Mouse (Mus musculus): ENCODE measurements around the gene Plxnd1. TPM values are rescaled to one million over a fixed set of nuclear protein-coding genes. Genes with fewer than 3 reads are reported as not detected.

The Plxnd1 gene
- polyA plus RNA-seq, 1 experiment from 2014 or later: 33.1 TPM

- Histone ChIP-seq H3K9ac (no peak overlapping the region), H3K4me3 (no peak overlapping the region), H3K4me1 (peaks cover 16% of the 10 kb centered on the region), H3K27ac (no peak overlapping the region), H3K4me2 (replicated peaks) (no peak overlapping the region), H3K9me3 (no peaks in the 10 kb centered on the region), H3K27me3 (no peaks in the 10 kb centered on the region), H3K36me3 (no peaks in the 10 kb centered on the region)
- 90% methylated on average over 19 of the region's 19 CpGs for WGBS
- no peak for ATAC-seq (ENCODE audit: insufficient number of reproducible peaks, insufficient read depth, low FRiP score, low TSS enrichment)
Measured at GRCm38 (mm10) chr6:115966227-115966966, 28.4 kb downstream of the Plxnd1 start.

GRCm38 (mm10) chr6:115963656-115964055 lies 31.1 kb downstream of the Plxnd1 start:
- Histone ChIP-seq H3K36me3 (no peaks in the 10 kb centered on the region), H3K9ac (no peak overlapping the region), H3K9me3 (no peaks in the 10 kb centered on the region), H3K27me3 (no peaks in the 10 kb centered on the region), H3K4me1 (peaks cover 14% of the 10 kb centered on the region), H3K4me2 (replicated peaks) (no peak overlapping the region), H3K4me3 (no peak overlapping the region), H3K27ac (no peak overlapping the region)
- no peak for ATAC-seq (ENCODE audit: insufficient number of reproducible peaks, insufficient read depth, low FRiP score, low TSS enrichment)
- whole genome bisulfite sequencing: 73% methylated on average over 9 of the region's 9 CpGs

GRCm38 (mm10) chr6:115962439-115963085 lies 32.2 kb downstream of the Plxnd1 start:
- peaks cover 20% of the 10 kb centered on the region for H3K4me1 ChIP-seq
- H3K36me3 ChIP-seq: no peaks in the 10 kb centered on the region
- no peaks in the 10 kb centered on the region for H3K27me3 ChIP-seq
- no peak overlapping the region for H3K27ac ChIP-seq
- H3K4me3 ChIP-seq: no peak overlapping the region
- no peak overlapping the region for H3K4me2 ChIP-seq (replicated peaks)
- WGBS: 38% methylated on average over 23 of the region's 23 CpGs
- H3K9me3 ChIP-seq: no peaks in the 10 kb centered on the region
- no peak for ATAC-seq (ENCODE audit: insufficient number of reproducible peaks, insufficient read depth, low FRiP score, low TSS enrichment)
- no peak overlapping the region for H3K9ac ChIP-seq

- H3K9me3 ChIP-seq: no peaks in the 10 kb centered on the region
- H3K27ac ChIP-seq: no peak overlapping the region
- 93% methylated on average over 3 of the region's 3 CpGs for WGBS
- peaks cover 28% of the 10 kb centered on the region for H3K4me1 ChIP-seq
- H3K27me3 ChIP-seq: no peaks in the 10 kb centered on the region
- H3K4me3 ChIP-seq: no peak overlapping the region
- H3K4me2 ChIP-seq (replicated peaks): no peak overlapping the region
- no peak overlapping the region for H3K9ac ChIP-seq
- ATAC-seq (ENCODE audit: insufficient number of reproducible peaks, insufficient read depth, low FRiP score, low TSS enrichment): no peak
- H3K36me3 ChIP-seq: no peaks in the 10 kb centered on the region
Measured at GRCm38 (mm10) chr6:115961743-115962142, 33.1 kb downstream of the Plxnd1 start.

- H3K36me3 ChIP-seq: no peaks in the 10 kb centered on the region
- no peak overlapping the region for H3K9ac ChIP-seq
- H3K27ac ChIP-seq: no peak overlapping the region
- H3K27me3 ChIP-seq: no peaks in the 10 kb centered on the region
- peaks cover 32% of the 10 kb centered on the region for H3K4me1 ChIP-seq
- H3K4me2 ChIP-seq (replicated peaks): no peak overlapping the region
- H3K9me3 ChIP-seq: no peaks in the 10 kb centered on the region
- WGBS: 93% methylated on average over 19 of the region's 19 CpGs
- ATAC-seq (ENCODE audit: insufficient number of reproducible peaks, insufficient read depth, low FRiP score, low TSS enrichment): no peak
- H3K4me3 ChIP-seq: no peak overlapping the region
Measured at GRCm38 (mm10) chr6:115960322-115960721, 34.5 kb downstream of the Plxnd1 start.

GRCm38 (mm10) chr6:115959151-115959691 lies 35.6 kb downstream of the Plxnd1 start:
- H3K27ac ChIP-seq: 0 out of 2 replicates have a peak overlapping the region, but pooled peaks have one; percentile 32

GRCm38 (mm10) chr6:115958445-115958844 lies 36.4 kb downstream of the Plxnd1 start:
- ATAC-seq (ENCODE audit: insufficient number of reproducible peaks, insufficient read depth, low FRiP score, low TSS enrichment): no peak
- Histone ChIP-seq H3K4me3 (no peak overlapping the region), H3K9me3 (no peaks in the 10 kb centered on the region), H3K4me1 (peaks cover 32% of the 10 kb centered on the region), H3K36me3 (no peaks in the 10 kb centered on the region), H3K4me2 (replicated peaks) (no peak overlapping the region), H3K27me3 (no peaks in the 10 kb centered on the region), H3K9ac (no peak overlapping the region), H3K27ac (peak overlapping the region; percentile 66; the same call in 1 of the 2 replicates)
- 83% methylated on average over 9 of the region's 9 CpGs for WGBS

More at GRCm38 (mm10) chr6:115959151-115959691, 35.6 kb downstream of the Plxnd1 start:
- Histone ChIP-seq H3K9ac (no peak overlapping the region), H3K36me3 (no peaks in the 10 kb centered on the region), H3K4me2 (replicated peaks) (no peak overlapping the region), H3K27me3 (no peaks in the 10 kb centered on the region), H3K9me3 (no peaks in the 10 kb centered on the region), H3K4me1 (peaks cover 32% of the 10 kb centered on the region), H3K4me3 (no peak overlapping the region)
- no peak for ATAC-seq (ENCODE audit: insufficient number of reproducible peaks, insufficient read depth, low FRiP score, low TSS enrichment)
- WGBS: 57% methylated on average over 7 of the region's 7 CpGs

- Histone ChIP-seq H3K4me3 (no peak overlapping the region), H3K9ac (peak overlapping the region; percentile 30; the same call in 1 of the 2 replicates), H3K4me1 (peaks cover 32% of the 10 kb centered on the region), H3K4me2 (replicated peaks) (0 out of 2 replicates have a peak overlapping the region, but pooled peaks have one; percentile 3), H3K9me3 (no peaks in the 10 kb centered on the region), H3K27ac (peak overlapping the region; percentile 66), H3K27me3 (no peaks in the 10 kb centered on the region), H3K36me3 (no peaks in the 10 kb centered on the region)
- WGBS: 22% methylated on average over 6 of the region's 6 CpGs
- peak; percentile 44; the same call in 1 of the 2 replicates for ATAC-seq (ENCODE audit: insufficient number of reproducible peaks, insufficient read depth, low FRiP score, low TSS enrichment)
Measured at GRCm38 (mm10) chr6:115957681-115958080, 37.1 kb downstream of the Plxnd1 start.

GRCm38 (mm10) chr6:115956922-115957601 lies 37.7 kb downstream of the Plxnd1 start:
- Histone ChIP-seq H3K4me1 (peaks cover 32% of the 10 kb centered on the region), H3K27ac (peak overlapping the region; percentile 66), H3K9ac (peak overlapping the region; percentile 30; the same call in 1 of the 2 replicates), H3K36me3 (no peaks in the 10 kb centered on the region), H3K9me3 (no peaks in the 10 kb centered on the region), H3K4me3 (no peak overlapping the region), H3K4me2 (replicated peaks) (0 out of 2 replicates have a peak overlapping the region, but pooled peaks have one; percentile 3), H3K27me3 (no peaks in the 10 kb centered on the region)
- WGBS: 30% methylated on average over 16 of the region's 16 CpGs
- ATAC-seq (ENCODE audit: insufficient number of reproducible peaks, insufficient read depth, low FRiP score, low TSS enrichment): no peak

GRCm38 (mm10) chr6:115956418-115956921 lies 38.3 kb downstream of the Plxnd1 start:
- Histone ChIP-seq H3K27me3 (no peaks in the 10 kb centered on the region), H3K4me1 (peaks cover 32% of the 10 kb centered on the region), H3K4me2 (replicated peaks) (no peak overlapping the region), H3K27ac (0 out of 2 replicates have a peak overlapping the region, but pooled peaks have one; percentile 66), H3K4me3 (no peak overlapping the region), H3K36me3 (no peaks in the 10 kb centered on the region), H3K9ac (no peak overlapping the region), H3K9me3 (0 out of 2 replicates have a peak, but pooled peaks cover 2% of the 10 kb centered on the region)
- no peak for ATAC-seq (ENCODE audit: insufficient number of reproducible peaks, insufficient read depth, low FRiP score, low TSS enrichment)
- WGBS: 84% methylated on average over 13 of the region's 13 CpGs

- no peak overlapping the region for H3K4me3 ChIP-seq
Measured at GRCm38 (mm10) chr6:115955664-115956063, 39.1 kb downstream of the Plxnd1 start.

More at GRCm38 (mm10) chr6:115955664-115956063, 39.1 kb downstream of the Plxnd1 start:
- Histone ChIP-seq H3K9me3 (0 out of 2 replicates have a peak, but pooled peaks cover 2% of the 10 kb centered on the region), H3K4me1 (peaks cover 32% of the 10 kb centered on the region), H3K4me2 (replicated peaks) (no peak overlapping the region), H3K27me3 (no peaks in the 10 kb centered on the region), H3K36me3 (no peaks in the 10 kb centered on the region), H3K27ac (no peak overlapping the region), H3K9ac (no peak overlapping the region)
- 80% methylated on average over 11 of the region's 11 CpGs for WGBS
- no peak for ATAC-seq (ENCODE audit: insufficient number of reproducible peaks, insufficient read depth, low FRiP score, low TSS enrichment)
